Mouse (Mus musculus): ENCODE data around the gene Cramp1l.

Gene Cramp1l

GRCm38 (mm10) chr17:24960135-24960851 is 55.3 kb downstream of the Cramp1l start, which contains the start of gene Jpt2:
Gene Jpt2 (minus strand): TSS chr17:24960689.
- in situ Hi-C loops (cut with MboI, MseI): no loop called here

- in situ Hi-C loops (cut with MboI, MseI): no loop called here
Observed at GRCm38 (mm10) chr17:24959371-24959770, 56.2 kb downstream of the Cramp1l start.

- in situ Hi-C loops (cut with MboI, MseI): no loop called here
Observed at GRCm38 (mm10) chr17:24953291-24953690, 62.3 kb downstream of the Cramp1l start.

GRCm38 (mm10) chr17:24950671-24951070 is 64.9 kb downstream of the Cramp1l start:
- in situ Hi-C loops (cut with MboI, MseI): no loop called here

GRCm38 (mm10) chr17:24948204-24948603 is 67.4 kb downstream of the Cramp1l start:
- in situ Hi-C loops (cut with MboI, MseI): loop anchor here (25.0 kb wide), 1 partner anchor 1136 kb away; no protein-coding TSS in a partner anchor

GRCm38 (mm10) chr17:24943589-24943988 is 72.0 kb downstream of the Cramp1l start:
- in situ Hi-C loops (cut with MboI, MseI): loop anchor here (25.0 kb wide), 1 partner anchor 1131 kb away; no protein-coding TSS in a partner anchor

GRCm38 (mm10) chr17:24943036-24943435 is 72.6 kb downstream of the Cramp1l start:
- in situ Hi-C loops (cut with MboI, MseI): loop anchor here (25.0 kb wide), 1 partner anchor 1131 kb away; no protein-coding TSS in a partner anchor

GRCm38 (mm10) chr17:24942453-24942852 is 73.1 kb downstream of the Cramp1l start:
- in situ Hi-C loops (cut with MboI, MseI): loop anchor here (25.0 kb wide), 1 partner anchor 1130 kb away; no protein-coding TSS in a partner anchor

- in situ Hi-C loops (cut with MboI, MseI): loop anchor here (25.0 kb wide), 1 partner anchor 1125 kb away; no protein-coding TSS in a partner anchor
Observed at GRCm38 (mm10) chr17:24937266-24937665, 78.3 kb downstream of the Cramp1l start.

GRCm38 (mm10) chr17:24936259-24937237 is 79.0 kb downstream of the Cramp1l start, which contains the start of gene Mapk8ip3:
Gene Mapk8ip3 (minus strand): TSS chr17:24936977.
- in situ Hi-C loops (cut with MboI, MseI): loop anchor here (25.0 kb wide), 1 partner anchor 1124 kb away; no protein-coding TSS in a partner anchor

- in situ Hi-C loops (cut with MboI, MseI): loop anchor here (25.0 kb wide), 1 partner anchor 1123 kb away; no protein-coding TSS in a partner anchor
Observed at GRCm38 (mm10) chr17:24935666-24936065, 79.9 kb downstream of the Cramp1l start.

- in situ Hi-C loops (cut with MboI, MseI): loop anchor here (25.0 kb wide), 1 partner anchor 1123 kb away; no protein-coding TSS in a partner anchor
Observed at GRCm38 (mm10) chr17:24934926-24935325, 80.7 kb downstream of the Cramp1l start.

GRCm38 (mm10) chr17:24933163-24933562 is 82.4 kb downstream of the Cramp1l start:
- in situ Hi-C loops (cut with MboI, MseI): loop anchor here (25.0 kb wide), 1 partner anchor 1121 kb away; no protein-coding TSS in a partner anchor

- in situ Hi-C loops (cut with MboI, MseI): loop anchor here (25.0 kb wide), 1 partner anchor 1120 kb away; no protein-coding TSS in a partner anchor
Observed at GRCm38 (mm10) chr17:24932431-24932830, 83.2 kb downstream of the Cramp1l start.

GRCm38 (mm10) chr17:24929506-24929905 is 86.1 kb downstream of the Cramp1l start:
- in situ Hi-C loops (cut with MboI, MseI): loop anchor here (25.0 kb wide), 1 partner anchor 1117 kb away; no protein-coding TSS in a partner anchor

GRCm38 (mm10) chr17:24923246-24923645 is 92.3 kb downstream of the Cramp1l start:
- in situ Hi-C loops (cut with MboI, MseI): no loop called here

GRCm38 (mm10) chr17:24913984-24914383 is 101.6 kb downstream of the Cramp1l start:
- in situ Hi-C loops (cut with MboI, MseI): no loop called here

Data from T-helper 2 cell (primary cell).